Mouse (Mus musculus) kidney, postnatal 36 days (tissue): Measurements from ENCODE around the gene Med16.

ENCODE experiments used
- DNase-seq, 2 experiments: peaks; one replicate each; pipeline ENCODE4 v3.0.0; 2021 to 2022; ENCODE audit warnings: mixed read lengths in 2 of 2

Med16 gene

DNA sequence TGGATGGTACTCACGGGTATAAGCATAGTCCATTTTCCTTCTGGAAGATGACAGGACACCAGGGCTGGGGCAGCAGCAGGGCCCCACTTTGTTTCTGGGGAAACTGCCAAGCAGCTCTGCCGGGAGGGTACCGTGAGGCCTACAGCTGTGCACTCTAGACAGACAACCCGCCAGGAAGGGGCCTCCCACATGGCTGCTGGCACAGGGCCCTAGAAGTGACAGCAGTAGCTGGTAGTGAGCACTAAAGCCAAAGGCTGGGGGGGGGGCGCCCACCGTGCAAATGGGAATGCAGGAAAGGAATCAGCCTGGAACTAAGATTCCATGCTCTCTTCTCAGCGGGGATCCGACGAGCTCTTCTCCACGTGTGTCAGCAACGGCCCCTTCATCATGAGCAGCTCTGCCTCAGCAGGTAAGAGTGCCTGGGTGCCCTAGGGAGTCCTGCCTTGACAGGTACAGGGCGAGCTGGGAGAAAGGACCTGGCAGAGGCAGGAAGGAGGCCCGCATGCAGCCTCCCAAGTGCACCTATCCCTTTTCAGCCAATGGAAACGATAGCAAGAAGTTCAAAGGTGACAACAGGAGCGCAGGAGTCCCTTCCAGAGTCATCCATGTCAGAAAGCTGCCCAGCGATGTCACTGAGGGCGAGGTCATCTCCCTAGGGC is 50.2 kb downstream of the Med16 start:
- DNase-seq, result peak; percentile 83 to 87

DNA sequence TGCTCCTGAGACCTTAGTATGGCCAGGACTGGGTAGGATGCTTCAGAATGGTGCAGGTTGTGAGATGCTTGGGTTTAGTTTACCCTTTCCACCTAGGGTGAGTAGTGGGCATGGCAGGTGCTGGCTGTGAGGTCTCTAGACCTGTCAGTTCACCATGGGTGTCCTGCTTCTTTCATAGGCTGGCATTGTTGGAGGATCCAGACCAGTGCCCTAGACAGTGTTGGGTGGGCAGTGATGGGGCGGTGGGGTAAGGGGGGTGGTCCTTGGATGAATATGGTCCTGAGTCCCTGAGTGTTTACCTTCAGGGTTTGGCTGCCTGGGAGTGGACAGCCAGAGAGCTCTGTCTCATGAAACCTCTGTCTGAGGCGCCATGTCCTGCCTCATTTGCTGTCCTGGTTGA is 50.8 kb downstream of the Med16 start:
- no peak for DNase-seq

DNA sequence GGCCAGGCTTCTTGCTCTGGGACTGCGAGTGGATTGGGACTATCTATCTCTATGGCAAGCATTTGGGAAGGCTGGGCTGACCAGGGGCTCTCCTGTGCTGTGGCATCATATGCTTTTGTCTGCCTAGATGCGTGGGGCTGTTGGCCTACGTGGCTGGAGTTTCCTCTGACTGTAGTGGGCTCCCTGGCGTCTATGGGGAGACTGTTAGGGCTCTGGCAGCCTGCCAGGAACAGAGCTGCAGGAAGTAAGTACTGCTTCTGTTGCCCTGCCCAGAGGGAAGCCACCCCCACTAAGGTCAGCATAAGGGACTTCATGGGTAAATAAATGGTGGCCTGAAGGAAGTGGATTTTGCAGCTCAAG is 51.3 kb downstream of the Med16 start:
- peak; percentile 87 to 90 for DNase-seq

DNA sequence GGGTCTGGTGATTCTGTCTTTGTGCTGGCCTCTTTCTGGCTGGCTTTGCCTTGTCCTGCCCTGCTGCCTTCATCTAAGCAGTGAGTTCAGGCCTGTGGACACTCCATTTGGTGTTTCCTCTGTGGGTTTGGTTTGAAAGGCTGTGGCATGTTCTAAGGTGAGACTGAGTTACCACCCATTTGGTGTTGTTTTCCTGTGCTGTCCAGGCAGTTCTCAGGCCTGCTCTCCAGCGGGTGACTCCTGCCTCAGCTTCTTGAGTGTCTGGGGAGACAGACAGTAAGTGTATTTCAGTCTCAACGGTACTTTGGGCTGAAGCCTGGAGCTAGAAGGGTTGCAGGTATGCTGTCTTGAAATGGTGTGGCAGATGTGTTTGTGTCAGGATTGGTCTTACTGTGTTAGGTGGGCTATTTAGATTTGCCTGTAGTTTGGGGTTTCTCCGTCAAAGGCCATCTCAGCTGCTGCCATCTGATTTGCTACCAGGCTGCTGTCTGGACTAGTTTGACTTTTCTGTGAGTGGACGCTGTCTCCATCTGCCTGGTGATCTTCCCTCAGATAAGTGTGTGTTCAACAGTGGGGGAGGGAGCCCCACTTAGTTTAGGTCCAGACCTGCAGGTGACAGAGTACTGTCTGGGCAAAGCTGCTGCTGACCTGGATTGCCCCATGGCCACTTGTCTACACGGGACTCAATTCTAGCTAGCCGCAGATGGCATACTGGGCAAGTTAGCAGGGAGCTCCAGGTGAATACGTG is 51.8 kb downstream of the Med16 start:
- peak in 1 of 2 experiments; percentile 15 for DNase-seq

DNA sequence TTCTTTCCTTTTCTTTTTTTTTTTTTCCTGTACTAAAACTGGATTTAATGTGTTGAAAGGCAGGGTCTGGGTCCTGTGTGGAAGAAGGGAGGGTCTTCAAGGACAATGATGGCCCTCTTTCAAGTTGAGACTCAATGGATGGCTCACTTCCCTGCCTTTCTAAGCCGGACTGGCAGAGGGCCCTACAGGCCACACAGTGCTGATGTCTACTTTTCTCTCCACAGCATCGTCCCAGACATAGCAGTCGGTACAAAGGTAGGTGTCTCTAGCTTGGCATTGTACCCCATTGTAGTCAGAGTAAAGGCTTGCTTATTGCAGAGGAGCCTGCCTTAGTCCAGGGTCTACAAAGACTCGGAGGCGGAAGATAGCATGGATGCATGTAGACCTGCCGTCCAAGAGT is 52.4 kb downstream of the Med16 start:
- DNase-seq, result peak in 1 of 2 experiments; percentile 23

DNA sequence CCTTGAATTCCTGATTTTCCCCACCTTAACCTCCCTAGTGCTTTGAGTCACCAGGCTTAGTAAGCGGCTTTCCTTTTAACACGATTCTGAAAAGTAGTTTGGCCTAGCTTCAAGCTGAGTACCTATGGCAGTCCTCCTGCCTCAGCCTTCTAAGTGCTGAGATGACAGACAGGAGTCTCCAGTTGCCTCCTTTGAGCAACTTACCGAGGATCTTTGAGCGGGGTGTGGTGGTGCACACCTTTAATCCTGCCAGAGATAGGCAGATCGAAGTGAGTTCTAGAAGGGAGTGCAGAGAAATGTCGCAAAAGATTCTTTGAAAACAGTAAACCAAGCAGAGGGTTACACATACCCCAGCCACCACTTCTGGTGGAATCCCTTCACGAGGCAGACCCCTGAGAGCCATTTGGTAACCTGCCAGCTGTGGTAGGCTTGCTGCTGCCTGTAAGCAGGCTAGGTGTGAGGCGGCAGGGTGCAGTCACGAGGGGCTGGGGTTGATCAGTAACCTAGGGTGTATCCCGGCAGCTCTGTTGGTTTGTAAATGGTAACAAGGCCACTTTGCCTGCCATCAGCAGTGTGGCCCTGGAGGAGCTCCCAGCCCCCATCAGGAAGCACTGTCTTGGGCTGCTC is 53.1 kb downstream of the Med16 start:
- DNase-seq, result peak; percentile 91 to 96

DNA sequence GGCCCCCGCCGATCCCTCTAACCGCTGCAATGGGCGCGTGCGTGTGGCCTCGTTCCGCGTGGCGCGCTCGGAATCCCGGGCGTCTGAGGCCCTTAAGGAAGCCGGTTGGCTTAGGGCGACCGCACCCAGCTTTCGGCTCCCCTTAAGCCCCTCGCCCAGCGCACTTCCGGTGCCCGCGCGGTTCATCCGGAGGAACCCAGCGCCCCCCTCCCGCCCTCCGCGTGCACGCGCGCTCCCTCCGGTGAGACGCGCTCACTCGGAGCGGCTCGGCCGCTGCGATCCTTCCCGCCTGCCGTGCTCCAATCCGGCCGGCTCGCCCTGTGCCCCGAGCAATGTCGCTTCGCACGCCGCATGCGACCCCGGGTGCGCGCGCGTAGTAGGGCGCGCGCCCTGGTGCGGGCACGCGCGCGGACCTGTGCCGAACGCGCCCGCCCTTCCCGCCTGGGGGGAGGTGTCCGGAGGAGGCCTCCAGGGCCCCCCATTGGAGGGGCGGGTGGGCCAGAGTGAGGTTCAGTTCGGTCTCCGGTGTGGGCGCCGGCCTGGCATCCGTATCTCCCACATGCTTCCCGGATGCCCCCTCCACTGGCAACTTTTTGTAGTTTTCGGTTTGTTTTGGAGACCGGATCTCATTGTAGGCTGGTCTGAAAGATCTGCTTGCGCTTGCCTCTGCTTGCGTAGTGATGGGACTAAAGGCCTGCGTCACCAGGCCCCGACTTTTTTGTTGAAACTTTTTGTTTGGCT is 53.8 kb downstream of the Med16 start:
- peak; percentile 59 to 81 for DNase-seq

DNA sequence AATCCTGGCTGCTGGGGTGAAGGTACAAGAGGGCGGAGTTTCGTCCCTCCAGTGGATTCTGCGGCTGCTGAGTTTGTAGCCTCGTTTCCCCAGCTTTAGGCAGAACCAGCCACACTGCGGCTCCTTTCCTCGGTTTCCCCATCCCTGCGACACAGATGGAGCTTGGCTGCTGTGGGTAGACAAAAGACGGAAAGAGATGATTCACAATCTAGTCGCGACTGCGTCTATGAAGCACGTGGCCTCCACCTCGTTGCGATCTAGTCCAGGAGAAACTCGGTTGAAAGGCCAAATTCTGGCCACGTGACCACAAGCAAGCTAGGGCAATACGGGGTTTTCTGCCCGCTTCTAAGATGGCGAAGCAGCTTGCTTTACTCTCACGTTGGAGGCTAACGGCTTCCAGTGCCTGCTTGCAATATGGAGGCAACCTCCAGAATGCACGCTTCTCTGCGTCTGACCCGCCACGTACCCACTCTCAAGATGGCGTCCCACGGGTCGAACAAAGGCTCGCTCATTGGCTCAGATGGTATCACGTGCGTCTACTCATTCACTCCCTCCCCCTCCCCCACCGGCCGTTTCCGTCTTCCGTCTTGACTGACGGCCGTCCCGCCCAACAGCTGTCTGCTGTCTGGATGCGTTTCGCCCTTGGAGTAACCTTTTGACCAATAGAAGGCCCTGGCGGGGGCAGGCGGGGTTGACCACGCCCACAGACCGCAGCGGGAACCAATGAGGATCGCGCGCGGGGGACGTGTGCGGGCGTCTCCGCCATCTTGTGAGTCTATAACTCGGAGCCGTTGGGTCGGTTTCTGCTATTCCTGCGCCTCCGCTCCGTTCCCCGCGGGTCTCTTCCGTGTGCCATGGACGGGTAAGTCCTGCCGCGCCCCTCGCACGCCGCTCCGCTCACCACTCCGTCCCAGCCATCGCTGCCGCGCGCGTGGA is 54.6 kb downstream of the Med16 start, which contains the start of gene Ptbp1:
TSS of gene Ptbp1 (plus strand) at position 568 of the 936 bp plus-strand sequence.
- DNase-seq, result peak; percentile 100

DNA sequence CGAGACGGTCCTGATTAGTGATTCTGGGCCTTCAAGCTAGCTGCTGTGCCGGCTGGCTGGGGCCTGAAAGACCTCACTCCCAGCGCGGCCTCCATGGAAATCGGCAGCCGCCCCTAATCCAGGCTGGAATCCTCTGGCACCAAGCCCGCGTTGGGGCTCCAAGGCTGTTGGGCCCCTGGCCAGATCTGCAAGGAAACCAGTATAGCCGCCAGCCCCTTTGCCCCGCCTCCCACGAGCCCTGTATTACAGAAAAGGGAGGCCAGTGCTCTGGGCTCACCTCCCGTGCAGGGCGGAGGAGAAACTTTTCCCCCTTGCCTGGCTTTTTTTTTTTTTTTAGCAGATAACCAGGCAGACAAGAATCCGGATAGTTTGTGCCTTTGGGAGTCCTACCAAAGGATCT is 55.3 kb downstream of the Med16 start:
- DNase-seq, result peak; percentile 97 to 99

DNA sequence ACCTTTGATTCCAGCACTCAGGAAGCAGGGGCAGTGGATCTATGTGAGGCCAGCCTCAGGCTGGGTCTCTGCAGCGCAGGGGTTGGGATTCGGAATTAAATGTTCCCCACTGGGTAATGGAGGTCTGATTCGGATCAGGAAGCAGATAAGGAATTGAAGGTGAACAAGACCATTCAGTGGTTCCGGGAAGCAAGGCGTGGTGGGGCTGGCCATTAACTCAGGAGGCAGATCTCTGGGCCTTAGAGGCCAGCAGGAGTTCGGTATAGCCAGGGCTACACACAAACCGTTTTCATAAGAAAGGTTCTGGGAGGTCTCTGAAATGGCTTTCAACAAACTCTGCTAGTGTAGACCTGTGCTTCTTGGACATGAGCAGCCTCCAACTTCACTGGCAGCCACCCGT is 55.9 kb downstream of the Med16 start:
- no peak for DNase-seq

DNA sequence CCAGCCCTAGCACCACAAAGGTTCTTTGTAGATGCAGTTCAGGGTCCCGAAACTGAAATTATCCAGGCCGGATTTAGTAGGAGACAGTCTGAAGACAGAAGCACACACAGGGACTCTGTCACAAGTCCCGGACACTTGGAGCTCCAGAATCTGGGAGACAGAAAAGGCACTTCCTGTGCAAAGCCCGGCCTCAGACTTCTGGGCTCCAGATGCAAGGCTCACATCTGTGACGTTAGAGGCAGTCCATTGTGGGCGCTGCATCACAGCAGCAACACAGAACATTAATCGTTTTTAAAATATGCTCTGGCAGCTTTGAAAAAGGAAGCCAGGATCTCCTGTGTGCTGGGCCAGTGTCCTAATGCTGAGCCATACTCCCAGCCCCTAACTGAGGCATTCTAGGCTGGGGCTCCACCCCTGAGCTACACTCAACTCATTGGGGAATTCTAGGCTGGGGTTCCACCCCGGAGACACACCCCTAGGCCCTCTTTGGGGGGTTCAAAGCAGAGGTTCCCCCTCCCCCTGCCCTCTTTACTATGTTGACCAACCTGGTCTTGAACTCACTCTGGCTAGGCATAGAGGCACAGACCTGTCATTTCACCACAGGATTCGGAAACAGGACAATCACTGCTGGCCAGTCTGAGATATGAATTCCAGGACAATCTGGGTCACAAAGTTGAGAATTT is 56.5 kb downstream of the Med16 start:
- DNase-seq, result peak; percentile 67 to 80

DNA sequence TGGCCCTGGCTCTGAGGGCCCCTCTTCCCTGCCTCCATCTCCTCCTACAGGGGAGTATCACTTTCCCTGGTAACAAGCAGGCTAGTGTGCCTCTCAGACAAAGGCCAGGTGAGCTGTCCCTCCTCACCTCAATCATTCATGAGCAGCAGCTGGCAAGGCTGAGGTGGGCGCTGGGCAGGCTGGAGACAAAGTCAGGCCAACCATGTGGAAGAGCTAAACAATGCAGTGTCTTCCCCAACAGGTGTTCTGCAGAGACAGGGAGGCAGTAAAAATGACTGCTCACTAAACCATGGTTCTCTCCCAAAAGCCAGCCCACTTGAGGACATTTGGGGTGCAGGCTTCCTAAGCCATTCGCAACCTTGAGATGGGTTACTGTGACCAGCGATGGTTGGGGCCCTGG is 57.1 kb downstream of the Med16 start:
- no peak for DNase-seq

DNA sequence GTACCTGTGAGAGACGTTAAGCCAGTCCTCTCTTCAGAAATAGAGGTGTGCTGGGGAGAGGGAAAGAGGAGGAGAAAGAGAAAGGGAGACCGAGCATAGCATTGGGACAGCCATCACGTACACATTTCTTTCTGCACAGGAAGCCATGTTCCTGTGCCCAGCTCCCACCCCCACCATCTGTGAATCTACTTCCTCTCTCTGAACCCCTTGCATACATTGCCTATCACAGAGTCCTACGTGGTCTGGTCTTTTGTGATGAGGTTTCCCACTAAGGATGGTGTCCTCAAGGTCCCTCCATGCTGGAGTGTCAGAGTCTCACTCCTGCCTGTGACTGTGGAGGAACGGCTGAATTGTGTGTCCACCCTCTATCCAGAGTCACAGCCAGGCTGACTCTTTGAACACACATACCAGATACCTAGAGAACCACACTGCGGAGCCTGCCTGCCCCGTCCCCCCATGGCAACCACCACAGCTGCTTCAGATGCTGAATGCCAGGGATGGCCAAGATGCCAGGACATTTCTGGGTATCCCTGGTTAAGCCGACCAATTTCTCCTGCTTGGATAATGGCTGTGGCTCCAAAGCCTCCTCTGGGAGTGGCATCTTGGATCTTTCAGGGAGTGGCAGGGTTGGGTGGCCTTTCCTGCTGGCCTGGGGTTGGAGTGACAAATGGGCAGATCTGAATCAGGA is 58.6 kb downstream of the Med16 start:
- no peak for DNase-seq

DNA sequence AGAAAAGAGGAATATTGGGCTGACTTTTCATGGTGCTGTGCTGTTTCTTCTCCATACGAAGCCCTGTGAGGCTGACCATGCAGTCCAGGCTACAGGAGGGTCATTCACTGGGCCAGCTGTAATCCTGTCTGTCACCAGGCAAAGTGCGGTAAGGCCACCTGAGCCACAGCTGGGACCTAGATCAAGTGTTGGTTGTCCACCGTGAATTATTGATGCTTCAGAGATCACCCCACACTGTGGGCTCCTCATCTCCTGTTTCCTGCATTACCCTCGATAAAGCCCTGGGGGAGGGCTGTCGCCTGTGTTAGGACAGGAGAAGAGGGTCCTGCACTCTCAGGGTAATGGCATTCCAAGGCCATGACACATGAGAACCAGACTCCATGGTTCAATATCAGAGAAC is 62.2 kb downstream of the Med16 start:
- DNase-seq, result no peak
